Mouse (Mus musculus) neural tube, embryonic 11.5 days (tissue): ENCODE data around the gene Rnf43. TPM values are rescaled to one million over a fixed set of nuclear protein-coding genes. Genes with fewer than 3 reads are reported as not detected.

ENCODE experiments used
- ATAC-seq: fragments of 200-750 bp; cut with Nextera tagmentation; 2 replicates; pipeline ENCODE4 v1.8.0; 2017; ENCODE audit warnings: moderate number of reproducible peaks, mild to moderate bottlenecking, moderate TSS enrichment, moderate library complexity; ENCODE audit not compliant: insufficient read depth, low FRiP score, low TSS enrichment
- DNase-seq: peaks from one replicate; pipeline ENCODE4 v3.0.0-alpha.2; 2015; ENCODE audit warnings: low spot score
- H3K27ac ChIP-seq: fragments of 300-500 bp; sonication (generic); 2 replicates; pipeline ENCODE4 v1.5.1; 2014; ENCODE audit warnings: low read depth, mild to moderate bottlenecking, low read length
- H3K27me3 ChIP-seq: fragments of 300-500 bp; sonication (generic); 2 replicates; pipeline ENCODE4 v1.6.1; 2014; ENCODE audit warnings: mild to moderate bottlenecking, low read length, mixed read lengths; ENCODE audit not compliant: control insufficient read depth, insufficient read depth
- H3K36me3 ChIP-seq: fragments of 300-500 bp; sonication (generic); 2 replicates; pipeline ENCODE4 v1.6.1; 2014; ENCODE audit warnings: mild to moderate bottlenecking, low read length, moderate library complexity, mixed read lengths; ENCODE audit not compliant: control insufficient read depth, insufficient read depth
- H3K4me1 ChIP-seq: fragments of 300-500 bp; sonication (generic); 2 replicates; pipeline ENCODE4 v1.6.1; 2014; ENCODE audit warnings: low read length, mixed read lengths; ENCODE audit not compliant: control insufficient read depth, insufficient read depth
- H3K4me2 ChIP-seq: fragments of 300-500 bp; sonication (generic); 2 replicates; pipeline ENCODE4 v1.6.1; 2014; ENCODE audit warnings: low read depth, mild to moderate bottlenecking, moderate library complexity
- H3K4me3 ChIP-seq: fragments of 300-500 bp; sonication (generic); 2 replicates; pipeline ENCODE4 v1.5.1; 2014; ENCODE audit warnings: low read depth, low read length
- H3K9ac ChIP-seq: fragments of 300-500 bp; sonication (generic); 2 replicates; pipeline ENCODE4 v1.6.1; 2014; ENCODE audit warnings: mild to moderate bottlenecking, low read length
- H3K9me3 ChIP-seq: fragments of 300-500 bp; sonication (generic); 2 replicates; pipeline ENCODE4 v1.6.1; 2016; ENCODE audit warnings: low read length; ENCODE audit not compliant: control insufficient read depth
- WGBS: fragments of 180-500 bp; shearing (Covaris S2); extraction: QIAGEN DNeasy Blood & Tissue Kit; methylation state at CpG from one replicate; pipeline ENCODE4 v1.1.7; 2014; 5-methylcytosine and 5-hydroxymethylcytosine counted together
- polyA plus RNA-seq: library from polyadenylated mRNA; unstranded; fragments of >200 nt; fragmentation: Nextera tagmentation; extraction: Ambion mirVana; gene quantifications from 2 replicates; pipeline ENCODE4 v1.2.1, GENCODE M21; 2014

Rnf43 gene
- polyA plus RNA-seq, 1 experiment from 2014 or later: 1.2 TPM

DNA sequence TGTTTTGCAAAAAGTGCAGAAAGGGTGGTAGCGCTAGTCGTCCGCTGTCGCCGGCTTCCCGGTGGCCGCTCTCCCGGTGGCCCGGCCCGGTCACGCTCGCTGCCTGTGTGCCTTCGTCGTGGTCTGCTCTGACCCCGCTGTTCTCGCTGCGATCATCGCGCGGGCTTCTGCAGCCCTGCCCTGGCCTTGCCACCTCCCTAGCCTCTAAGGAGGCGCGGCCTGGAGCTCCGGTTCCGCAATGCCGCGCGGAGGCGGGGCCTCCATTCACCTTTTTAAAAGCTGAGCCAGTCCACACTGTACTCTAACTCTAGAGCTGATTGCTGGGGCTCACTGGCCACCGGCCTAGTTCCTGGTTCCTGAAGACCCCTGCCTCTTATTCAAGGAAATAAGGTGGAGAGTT, 23.3 kb upstream of the Rnf43 start:
- under 1% methylated on average over 29 of the region's 29 CpGs for WGBS
- Histone ChIP-seq H3K4me1 (0 out of 2 replicates have a peak, but pooled peaks cover 2% of the 10 kb centered on the region), H3K9ac (peak overlapping the region; percentile 55), H3K36me3 (no peaks in the 10 kb centered on the region), H3K27ac (no peak overlapping the region), H3K4me2 (peak overlapping the region; percentile 40), H3K9me3 (no peaks in the 10 kb centered on the region), H3K4me3 (peak overlapping the region; percentile 24), H3K27me3 (no peaks in the 10 kb centered on the region)
- ATAC-seq: no peak
- peak; percentile 66 for DNase-seq

DNA sequence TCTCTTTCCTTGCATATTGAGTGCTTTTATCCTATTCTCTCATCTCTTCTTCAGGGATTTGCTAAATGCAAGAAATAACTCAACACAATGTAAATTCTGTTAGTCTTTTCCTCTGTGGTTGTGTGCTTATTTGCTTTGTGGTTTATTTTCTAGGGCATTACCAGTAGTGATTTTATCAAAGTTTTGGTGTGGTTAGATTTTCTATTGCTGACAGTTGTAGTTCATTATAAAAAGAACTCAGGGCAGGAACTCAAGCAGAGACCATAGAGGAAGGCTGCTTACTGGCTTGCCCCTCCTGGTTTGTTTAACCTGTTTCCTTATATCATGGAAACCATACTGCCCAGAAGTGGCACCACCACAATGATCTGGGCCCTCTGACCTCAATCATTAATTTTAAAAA, 19.7 kb upstream of the Rnf43 start:
- no peaks in the 10 kb centered on the region for H3K9me3 ChIP-seq
- H3K27me3 ChIP-seq: no peaks in the 10 kb centered on the region
- no peak for ATAC-seq
- DNase-seq: no peak
- no peak overlapping the region for H3K4me3 ChIP-seq
- H3K9ac ChIP-seq: no peak overlapping the region
- no peaks in the 10 kb centered on the region for H3K36me3 ChIP-seq
- H3K4me1 ChIP-seq: 0 out of 2 replicates have a peak, but pooled peaks cover 2% of the 10 kb centered on the region
- H3K4me2 ChIP-seq: no peak overlapping the region
- H3K27ac ChIP-seq: no peak overlapping the region

- Histone ChIP-seq H3K4me1 (no peaks in the 10 kb centered on the region), H3K4me2 (no peak overlapping the region), H3K9me3 (no peaks in the 10 kb centered on the region), H3K36me3 (no peaks in the 10 kb centered on the region), H3K9ac (no peak overlapping the region), H3K27me3 (no peaks in the 10 kb centered on the region), H3K27ac (no peak overlapping the region), H3K4me3 (no peak overlapping the region)
- 86% methylated on average over 5 of the region's 5 CpGs for WGBS
- no peak for ATAC-seq
- DNase-seq: no peak
Measured at GRCm38 (mm10) chr11:87654693-87655092, 7.8 kb upstream of the Rnf43 start.

GRCm38 (mm10) chr11:87659216-87659615, 3.3 kb upstream of the Rnf43 start:
- H3K4me2 ChIP-seq: no peak overlapping the region
- H3K27ac ChIP-seq: no peak overlapping the region
- DNase-seq (no peak), ATAC-seq (no peak)
- H3K36me3 ChIP-seq: no peaks in the 10 kb centered on the region
- 0 out of 2 replicates have a peak, but pooled peaks cover 4% of the 10 kb centered on the region for H3K27me3 ChIP-seq
- H3K9ac ChIP-seq: no peak overlapping the region
- WGBS: 72% methylated on average over 7 of the region's 7 CpGs
- H3K4me1 ChIP-seq: no peaks in the 10 kb centered on the region; the same call in 1 of the 2 replicates
- no peak overlapping the region for H3K4me3 ChIP-seq
- no peaks in the 10 kb centered on the region for H3K9me3 ChIP-seq

DNA sequence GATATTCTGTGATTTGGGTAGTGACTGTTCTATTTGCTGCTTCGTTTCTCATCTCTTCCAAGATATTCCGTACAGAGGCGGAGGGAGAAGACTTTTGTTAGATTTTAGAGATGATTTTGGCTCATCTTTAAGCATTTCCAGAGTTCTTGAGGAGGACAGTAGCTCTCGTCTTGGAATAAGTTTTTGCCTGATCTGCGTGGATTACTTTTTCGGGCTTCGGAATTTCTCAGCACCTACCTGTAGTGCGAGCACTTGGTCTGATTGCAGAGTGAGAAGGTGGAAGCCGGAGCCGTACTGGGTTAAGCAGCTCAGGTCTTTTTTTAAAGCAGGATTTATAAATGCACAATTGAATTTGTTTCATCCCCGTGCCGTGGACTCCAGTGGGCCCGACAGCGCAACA, 300 bp downstream of the Rnf43 start:
- H3K27me3 ChIP-seq: 0 out of 2 replicates have a peak, but pooled peaks cover 4% of the 10 kb centered on the region
- H3K4me1 ChIP-seq: no peaks in the 10 kb centered on the region; the same call in 1 of the 2 replicates
- DNase-seq (no peak), ATAC-seq (no peak)
- peak overlapping the region; percentile 21 for H3K4me3 ChIP-seq
- H3K36me3 ChIP-seq: no peaks in the 10 kb centered on the region
- no peak overlapping the region for H3K9ac ChIP-seq
- 16% methylated on average over 14 of the region's 14 CpGs for whole genome bisulfite sequencing
- peak overlapping the region; percentile 40 for H3K4me2 ChIP-seq
- H3K9me3 ChIP-seq: no peaks in the 10 kb centered on the region
- H3K27ac ChIP-seq: no peak overlapping the region

DNA sequence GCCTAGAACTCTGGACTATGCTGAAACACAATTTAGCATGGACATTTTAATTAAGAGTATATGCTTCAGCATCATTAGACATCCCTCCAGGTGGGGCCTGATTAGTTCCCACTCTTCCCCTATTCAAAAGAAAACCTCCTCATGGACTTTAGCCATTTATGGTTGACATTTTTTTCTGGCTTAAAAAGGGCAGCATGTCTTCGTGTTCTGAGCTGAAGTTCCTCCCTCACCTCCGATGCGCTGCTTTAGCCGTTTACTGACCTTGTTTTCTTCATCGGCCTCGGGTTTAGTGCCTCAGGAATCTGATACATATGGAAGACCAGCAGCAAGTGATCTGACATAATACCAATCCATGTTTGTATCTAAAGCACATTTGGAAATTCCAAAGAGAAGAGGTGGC, 1.4 kb downstream of the Rnf43 start:
- Histone ChIP-seq H3K4me1 (no peaks in the 10 kb centered on the region; the same call in 1 of the 2 replicates), H3K9me3 (no peaks in the 10 kb centered on the region), H3K4me3 (no peak overlapping the region), H3K27ac (no peak overlapping the region), H3K4me2 (no peak overlapping the region), H3K9ac (no peak overlapping the region), H3K27me3 (0 out of 2 replicates have a peak, but pooled peaks cover 4% of the 10 kb centered on the region), H3K36me3 (no peaks in the 10 kb centered on the region)
- DNase-seq (no peak), ATAC-seq (no peak)
- WGBS: 77% methylated on average over 6 of the region's 6 CpGs

GRCm38 (mm10) chr11:87664521-87664920, 2.0 kb downstream of the Rnf43 start:
- H3K4me3 ChIP-seq: no peak overlapping the region
- H3K9me3 ChIP-seq: no peaks in the 10 kb centered on the region
- no peaks in the 10 kb centered on the region; the same call in 1 of the 2 replicates for H3K4me1 ChIP-seq
- H3K27me3 ChIP-seq: 0 out of 2 replicates have a peak, but pooled peaks cover 4% of the 10 kb centered on the region
- DNase-seq: no peak
- H3K4me2 ChIP-seq: no peak overlapping the region
- no peak for ATAC-seq
- H3K36me3 ChIP-seq: no peaks in the 10 kb centered on the region
- H3K9ac ChIP-seq: no peak overlapping the region
- no peak overlapping the region for H3K27ac ChIP-seq
- WGBS: 75% methylated on average over 12 of the region's 12 CpGs

DNA sequence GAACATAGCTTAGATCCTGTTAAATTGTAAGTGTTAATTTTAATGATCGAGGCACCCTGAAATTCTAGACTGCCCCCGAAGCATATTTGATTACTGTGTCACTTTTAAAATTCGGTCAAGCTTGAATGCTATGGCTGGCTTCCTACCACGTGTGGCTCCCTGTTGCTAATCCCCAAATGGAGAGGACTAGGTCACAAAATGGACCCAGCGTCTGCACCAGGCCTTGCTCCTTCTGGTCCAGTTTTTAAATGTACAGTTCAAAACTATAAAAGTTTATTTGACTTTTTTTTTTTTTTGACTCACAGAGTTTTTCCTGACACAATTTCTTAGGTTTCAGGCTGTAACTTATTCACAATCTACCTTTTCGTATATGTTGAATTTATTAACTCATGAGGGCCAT, 2.7 kb downstream of the Rnf43 start:
- 85% methylated on average over 6 of the region's 6 CpGs for WGBS
- no peaks in the 10 kb centered on the region; the same call in 1 of the 2 replicates for H3K4me1 ChIP-seq
- ATAC-seq: no peak

DNA sequence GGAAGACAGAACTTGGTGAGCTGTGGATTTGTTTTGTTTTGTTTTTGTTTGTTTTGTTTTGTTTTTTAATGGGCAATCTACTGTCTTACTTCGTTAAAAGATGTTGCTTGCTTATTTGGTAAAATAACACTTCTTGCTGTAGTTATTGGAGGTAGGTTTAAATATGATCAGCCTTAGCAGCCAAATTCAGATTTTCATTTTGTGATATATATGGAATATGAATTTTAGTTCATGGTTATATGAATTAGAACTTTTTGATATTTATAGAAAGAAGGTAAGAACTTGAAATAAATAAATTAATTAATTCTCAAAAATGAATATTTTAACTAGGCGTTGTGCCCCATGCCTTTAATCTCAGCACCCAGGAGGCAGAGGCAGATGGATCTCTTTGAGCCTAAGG, 3.1 kb downstream of the Rnf43 start:
- Histone ChIP-seq H3K9me3 (no peaks in the 10 kb centered on the region), H3K27me3 (0 out of 2 replicates have a peak, but pooled peaks cover 4% of the 10 kb centered on the region), H3K4me3 (no peak overlapping the region), H3K4me1 (no peaks in the 10 kb centered on the region; the same call in 1 of the 2 replicates), H3K9ac (no peak overlapping the region), H3K27ac (no peak overlapping the region), H3K4me2 (no peak overlapping the region), H3K36me3 (no peaks in the 10 kb centered on the region)
- DNase-seq (no peak), ATAC-seq (no peak)
- 79% methylated on average over 2 of the region's 2 CpGs for WGBS

More for the DNA sequence above, 2.7 kb downstream of the Rnf43 start:
- Histone ChIP-seq H3K4me3 (no peak overlapping the region), H3K27me3 (0 out of 2 replicates have a peak, but pooled peaks cover 4% of the 10 kb centered on the region), H3K36me3 (no peaks in the 10 kb centered on the region), H3K27ac (no peak overlapping the region), H3K4me2 (no peak overlapping the region), H3K9me3 (no peaks in the 10 kb centered on the region), H3K9ac (no peak overlapping the region)
- DNase-seq: no peak
